Mouse (Mus musculus) neutrophil, adult 5-6 weeks (primary cell): ENCODE measurements around the gene Treh. TPM values are rescaled to one million over a fixed set of nuclear protein-coding genes. Genes with fewer than 3 reads are reported as not detected.
"Not testable (repeated sequence)": the region's sequence is repeated elsewhere in the genome, so short reads cannot be mapped to it uniquely, and the experiment has no call there.

Experiments
- ATAC-seq: fragments of 151-379, 151-347 bp; 2 replicates; pipeline ENCODE4 v1.8.0; 2017; ENCODE audit warnings: mild to moderate bottlenecking, moderate TSS enrichment; ENCODE audit not compliant: insufficient number of reproducible peaks, poor library complexity, low FRiP score, severe bottlenecking; ENCODE audit errors: extremely low read depth
- total RNA-seq: library from RNA; stranded (forward); fragments of 200-1000 nt; gene quantifications from 2 replicates; pipeline ENCODE4 v1.2.3, GENCODE M21; 2017

The Treh gene
- not detected in 2 replicates for total RNA-seq

DNA sequence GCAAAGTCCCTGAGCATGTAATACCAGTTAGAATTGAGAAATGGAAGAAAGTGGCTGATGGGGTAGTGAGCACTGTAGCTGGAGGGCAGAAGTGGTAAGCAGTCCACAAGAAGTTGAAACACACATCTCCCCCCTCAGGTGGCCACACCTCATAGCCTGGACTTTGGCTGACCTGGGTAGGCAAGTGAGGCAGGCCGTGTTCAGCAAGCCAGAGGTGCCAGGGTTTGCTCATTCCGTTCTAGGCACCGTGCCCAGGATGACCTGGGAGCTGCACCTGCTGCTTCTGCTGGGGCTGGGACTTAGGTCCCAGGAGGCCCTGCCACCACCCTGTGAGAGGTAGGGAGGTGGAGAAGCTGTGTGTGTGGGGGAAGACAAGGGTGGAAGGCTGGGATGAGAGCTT lies at the start of gene Treh:
TSS of gene Treh (plus strand) at position 229 of the 400 bp plus-strand sequence.
- no peak for ATAC-seq

DNA sequence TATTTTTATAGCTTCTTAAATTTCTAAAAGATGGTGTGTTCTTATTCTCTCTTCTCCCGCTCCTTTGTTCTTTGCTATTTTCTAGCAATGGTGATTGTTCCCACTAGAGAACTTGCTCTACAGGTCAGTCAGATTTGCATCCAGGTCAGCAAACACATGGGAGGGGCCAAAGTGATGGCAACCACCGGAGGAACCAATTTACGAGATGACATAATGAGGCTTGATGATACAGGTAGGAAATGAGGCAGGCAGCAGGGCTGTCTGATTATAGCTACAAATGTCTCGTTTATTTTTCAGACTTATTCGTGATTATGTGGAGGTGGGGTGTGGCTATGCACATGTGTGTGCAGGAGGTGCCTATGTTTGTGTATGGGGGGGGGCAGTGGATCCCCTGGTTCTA lies 48.6 kb upstream of the Treh start:
- no peak for ATAC-seq

DNA sequence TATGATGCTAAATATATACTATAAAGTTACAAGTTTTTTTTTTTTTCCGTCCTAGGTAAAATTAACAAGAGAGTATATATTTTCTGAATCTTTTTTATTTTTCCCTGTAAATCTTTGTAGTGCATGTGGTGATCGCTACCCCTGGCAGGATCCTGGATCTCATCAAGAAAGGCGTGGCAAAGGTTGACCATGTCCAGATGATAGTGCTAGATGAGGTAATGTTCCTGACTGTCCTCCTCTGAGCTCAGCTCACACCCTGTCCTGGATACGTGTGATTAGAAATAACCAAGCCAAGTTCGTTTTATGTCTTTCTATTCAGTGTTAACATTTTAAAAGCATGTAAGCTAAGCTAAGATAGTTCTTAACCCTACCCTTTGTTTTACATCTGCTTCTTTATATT lies 46.8 kb upstream of the Treh start:
- no peak for ATAC-seq

DNA sequence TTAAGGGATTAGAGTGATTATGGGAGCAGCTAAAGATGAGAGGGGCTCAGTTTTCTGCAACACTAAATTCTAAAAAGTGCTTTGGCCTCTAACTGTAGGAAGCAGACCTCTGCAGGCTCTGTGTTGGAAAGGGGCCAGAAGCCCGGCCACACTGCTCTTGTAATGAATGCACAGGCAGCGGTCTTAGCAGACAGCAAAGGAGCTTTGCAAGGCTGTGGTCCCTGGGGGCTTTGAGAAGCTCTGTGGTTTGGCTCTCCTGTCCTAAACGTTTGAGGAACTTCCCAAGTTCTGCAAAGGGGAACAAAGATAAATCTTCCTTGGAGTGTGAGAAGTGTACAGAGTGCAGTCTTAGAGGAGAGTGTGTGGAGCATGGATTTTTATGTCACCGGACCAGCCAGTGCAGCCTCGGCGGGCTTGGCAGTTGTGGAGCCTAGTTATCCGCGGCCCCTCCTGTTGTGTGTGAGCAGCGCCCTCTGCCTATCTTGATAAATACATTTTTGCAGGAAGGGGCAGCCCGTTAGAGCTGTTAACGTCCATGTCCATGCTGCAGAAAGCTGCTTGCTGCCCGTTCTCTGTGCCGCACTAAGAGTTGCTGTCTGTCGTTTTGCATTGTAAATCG lies 35.4 kb upstream of the Treh start:
- 0 out of 2 replicates have a peak, but pooled peaks have one; percentile 32 for ATAC-seq

DNA sequence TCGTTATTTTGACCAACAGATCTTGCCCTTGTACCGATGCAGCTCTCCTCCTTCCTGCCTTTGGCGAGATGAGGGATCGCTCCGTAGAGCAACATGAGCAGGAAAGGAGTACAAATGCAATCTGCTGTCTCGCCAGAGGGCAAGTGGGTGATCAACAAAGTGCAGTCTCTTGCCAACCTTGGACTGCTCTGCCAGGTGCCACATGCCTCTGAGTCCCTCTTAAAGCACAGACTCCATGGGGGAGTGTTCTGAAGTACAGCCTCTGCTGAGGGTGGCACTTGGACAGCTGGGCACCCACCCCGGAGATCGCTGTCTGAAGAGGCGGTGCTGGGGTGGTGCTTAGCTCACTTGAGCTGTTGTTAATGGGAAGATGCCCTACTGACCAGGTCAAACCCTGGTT lies 34.3 kb upstream of the Treh start:
- ATAC-seq = not testable (repeated sequence)

DNA sequence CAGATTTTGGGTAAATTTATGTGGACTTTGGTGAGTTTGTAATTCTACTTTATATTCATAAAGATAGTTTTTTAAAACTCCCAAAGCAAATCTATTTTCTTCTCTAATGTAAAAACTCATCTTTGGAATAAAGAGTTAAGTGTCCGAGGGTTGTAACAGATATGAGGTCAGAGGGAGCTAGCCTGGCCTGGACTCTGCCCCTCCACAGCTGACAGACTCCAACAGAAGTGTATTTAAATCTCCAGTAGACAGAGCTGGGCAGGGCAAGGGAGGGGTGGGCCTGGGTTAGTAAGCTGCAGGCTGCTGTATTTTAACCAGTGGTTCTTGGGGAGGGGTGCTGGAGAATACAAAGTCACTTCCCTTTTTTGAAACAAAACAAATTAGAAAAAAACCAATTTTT lies 33.0 kb upstream of the Treh start:
- ATAC-seq = not testable (repeated sequence)

DNA sequence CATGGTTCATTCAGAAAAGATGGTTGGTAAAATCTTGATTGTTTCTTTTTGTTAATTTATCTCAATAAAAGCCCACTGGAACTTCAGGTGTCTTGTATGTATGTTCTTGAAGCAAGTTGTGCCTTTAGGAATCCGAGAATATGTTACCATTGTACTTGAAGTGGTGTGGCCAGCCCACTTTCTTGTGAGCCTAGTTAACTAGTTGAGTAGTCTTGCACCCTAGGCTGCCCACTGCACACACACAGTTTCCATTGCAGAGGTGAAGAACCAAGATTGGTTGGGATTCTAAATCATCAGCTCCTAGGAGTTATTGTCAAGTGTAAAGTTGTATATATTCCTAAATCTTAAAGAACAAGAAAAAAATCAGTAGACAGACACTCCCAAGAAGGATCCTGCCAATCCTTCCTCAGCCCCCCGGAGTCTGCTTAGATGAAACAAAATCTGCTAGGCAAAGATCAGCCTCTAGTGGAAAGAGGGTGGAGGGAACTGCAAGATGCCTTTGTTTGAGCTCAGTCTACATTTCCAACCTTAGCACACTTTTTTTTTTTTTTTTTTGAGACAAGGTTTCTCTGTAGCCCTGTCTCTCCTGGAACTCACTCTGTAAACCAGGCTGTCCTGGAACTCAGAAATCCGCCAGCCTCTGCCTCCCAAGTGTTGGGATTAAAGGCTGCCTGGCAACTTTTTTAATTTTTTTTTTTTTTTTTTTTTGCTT lies 32.2 kb upstream of the Treh start:
- no peak for ATAC-seq

DNA sequence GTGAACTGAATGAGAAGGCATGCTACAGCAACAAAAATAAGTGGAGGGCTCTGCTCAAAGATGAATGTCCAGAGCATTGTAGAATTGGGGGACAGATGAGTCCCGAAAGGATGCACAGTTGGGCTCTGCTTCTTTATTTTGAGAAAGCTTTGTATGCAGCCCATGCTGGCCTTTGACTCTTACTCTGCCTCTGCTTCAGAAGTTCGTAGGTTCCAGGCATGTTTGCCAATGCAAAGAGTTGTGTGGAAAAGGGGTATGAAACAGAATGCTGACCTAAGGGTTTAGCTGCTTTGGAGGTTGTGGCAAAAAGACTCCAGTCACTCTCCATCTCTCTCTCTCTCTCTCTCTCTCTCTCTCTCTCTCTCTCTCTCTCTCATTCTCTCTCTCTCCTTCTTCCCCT lies 31.4 kb upstream of the Treh start:
- no peak for ATAC-seq

DNA sequence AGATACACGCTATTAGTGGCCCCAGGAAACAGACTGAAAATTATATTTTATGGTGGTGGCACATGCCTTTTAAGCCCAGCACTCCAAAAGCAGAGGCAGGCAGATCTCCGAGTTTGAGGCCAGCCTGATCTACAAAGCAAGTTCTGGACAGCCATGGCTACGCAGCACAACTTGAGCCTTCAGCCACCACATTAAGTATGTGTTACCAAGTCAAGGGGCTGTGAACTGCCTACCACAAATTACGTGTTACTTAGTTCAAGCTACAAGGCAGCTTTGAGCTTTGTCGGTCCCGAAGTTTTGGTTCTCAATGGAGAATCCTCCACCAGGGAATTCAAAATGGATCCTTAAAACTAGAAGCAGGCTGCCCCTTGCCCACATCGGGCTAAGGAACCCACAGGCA lies 29.9 kb upstream of the Treh start:
- no peak for ATAC-seq

DNA sequence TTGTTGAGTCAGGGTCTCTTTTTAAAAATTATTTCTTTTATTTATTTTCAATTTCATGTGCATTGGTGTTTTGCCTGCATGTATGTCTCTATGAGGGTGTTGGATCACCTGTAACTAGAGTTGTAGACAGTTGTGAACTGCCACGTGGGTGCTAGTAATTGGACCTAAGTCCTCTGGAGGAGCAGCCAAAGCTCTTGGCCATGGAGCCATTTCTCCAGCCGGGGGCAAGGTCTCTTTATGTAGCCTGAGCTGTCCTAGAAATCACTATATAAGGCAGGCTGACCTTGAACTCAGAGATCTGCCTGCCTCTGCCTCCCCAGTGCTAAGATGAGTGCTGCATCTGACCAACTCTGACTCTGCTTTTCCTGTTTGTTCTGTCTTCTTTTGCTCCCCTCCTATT lies 28.8 kb upstream of the Treh start:
- no peak for ATAC-seq

DNA sequence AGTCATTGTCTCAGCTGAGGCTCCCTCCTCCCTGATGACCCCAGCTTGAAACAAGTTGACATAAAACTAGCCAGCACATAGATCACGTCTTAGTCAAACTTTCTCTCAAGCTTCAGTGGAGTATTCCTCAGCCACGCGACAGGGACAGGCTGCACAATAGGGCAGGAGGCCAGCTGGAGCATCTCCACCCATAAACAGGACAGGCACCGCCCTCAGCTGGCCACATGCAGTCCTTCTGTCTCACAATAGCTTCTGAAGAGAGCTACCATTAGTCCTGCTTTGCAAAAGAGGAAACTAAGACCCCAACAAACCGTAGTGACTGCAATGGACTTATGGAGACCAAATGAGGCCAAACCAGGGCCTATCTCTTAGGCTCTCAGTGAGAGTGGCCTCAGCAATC lies 27.6 kb upstream of the Treh start:
- ATAC-seq = 0 out of 2 replicates have a peak, but pooled peaks have one; percentile 4

DNA sequence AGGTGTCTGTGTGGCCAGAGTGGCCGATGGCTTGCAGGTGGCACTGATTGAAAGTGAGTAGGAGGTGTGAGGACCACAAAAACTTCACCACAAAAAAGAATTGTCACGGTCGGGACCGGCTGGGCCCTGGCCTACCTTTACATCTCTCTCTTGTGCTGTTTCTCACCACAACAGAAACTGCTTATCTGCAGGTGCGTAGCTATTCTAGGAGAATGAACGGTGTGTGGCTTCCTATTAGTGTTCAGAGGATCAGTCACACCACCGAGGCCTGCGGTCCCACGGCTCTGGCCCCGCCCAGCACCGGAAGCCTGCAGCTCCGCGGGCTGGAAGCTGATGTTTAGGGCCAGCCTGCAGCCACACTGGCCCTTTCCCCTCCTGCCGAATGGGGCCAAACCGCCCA lies 27.1 kb upstream of the Treh start:
- ATAC-seq = peak; percentile 70

DNA sequence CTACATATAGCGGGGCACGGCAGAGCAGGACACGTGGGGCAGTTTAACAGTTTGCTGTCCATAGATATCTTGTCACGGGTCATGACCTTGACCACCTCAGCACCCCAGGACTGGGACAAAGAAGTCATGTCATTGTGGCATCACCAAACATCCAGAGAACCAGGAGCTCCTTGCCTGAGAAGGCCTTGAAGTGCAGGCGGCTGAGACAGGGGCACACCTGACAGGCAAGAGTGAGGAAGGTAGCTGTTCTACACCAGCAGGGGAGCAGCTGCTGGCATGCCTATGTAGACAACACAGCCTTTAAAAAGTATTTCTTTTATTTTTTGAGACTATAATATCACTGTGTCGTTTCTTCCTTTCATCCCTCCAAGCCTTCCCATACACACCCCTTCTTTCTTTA lies 26.7 kb upstream of the Treh start:
- peak; percentile 17; the same call in 1 of the 2 replicates for ATAC-seq

DNA sequence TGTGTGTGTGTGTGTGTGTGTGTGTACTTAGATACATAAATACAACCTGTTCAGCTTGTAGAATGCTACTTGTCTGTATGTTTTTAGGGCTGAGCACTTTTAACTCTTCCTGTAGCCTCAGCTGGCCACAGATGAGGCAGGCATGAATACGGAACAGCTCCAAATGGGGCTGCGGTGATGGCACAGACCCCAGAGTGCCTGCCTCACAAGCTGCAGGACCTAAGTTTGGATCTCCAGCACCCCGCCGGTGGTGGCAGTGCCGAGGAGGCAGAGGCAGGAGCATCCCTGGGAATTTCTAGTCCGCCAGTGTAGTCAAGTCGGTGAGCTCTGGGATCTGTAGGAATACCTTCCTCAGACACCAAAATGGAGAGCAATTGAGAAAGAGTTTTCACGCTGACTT lies 26.0 kb upstream of the Treh start:
- no peak for ATAC-seq

DNA sequence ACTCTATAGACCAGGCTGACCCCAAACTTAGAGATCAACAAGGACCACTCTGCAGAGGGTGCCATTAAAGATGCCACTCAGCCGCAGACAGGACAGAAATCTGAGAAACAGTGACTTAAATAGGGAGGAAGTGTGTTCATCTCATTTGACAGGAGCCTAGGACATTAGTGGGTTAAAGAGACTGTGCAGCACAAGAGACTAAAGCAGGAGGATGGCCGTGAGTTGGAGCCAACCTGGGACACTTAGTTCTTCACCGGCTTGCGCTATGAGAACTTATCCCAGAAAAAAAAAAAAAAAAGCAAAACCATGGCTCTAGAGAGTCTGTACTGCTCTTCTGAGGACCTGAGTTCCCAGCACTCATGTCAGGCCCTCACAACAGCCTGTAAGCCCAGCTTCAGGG lies 25.4 kb upstream of the Treh start:
- ATAC-seq = no peak

DNA sequence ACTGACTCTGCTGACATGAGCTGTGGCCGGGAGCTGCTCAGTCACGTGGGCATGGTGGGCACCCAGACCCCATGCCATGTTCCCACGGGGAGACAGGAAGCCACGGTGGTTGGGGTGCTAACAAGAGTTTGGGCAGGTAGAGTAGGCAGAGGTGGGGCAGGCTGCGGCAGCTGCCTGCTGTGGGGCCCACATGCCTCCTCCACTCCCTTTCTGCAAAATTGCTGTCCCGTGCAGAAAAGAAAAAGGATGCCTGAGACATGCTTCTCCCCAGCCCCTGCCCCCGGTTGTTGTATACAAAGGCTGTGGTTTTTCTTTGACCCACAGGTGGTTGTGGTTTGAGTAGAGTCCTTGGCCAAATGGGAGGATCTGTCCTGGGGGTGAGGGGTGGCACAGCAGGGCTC lies 24.2 kb upstream of the Treh start:
- ATAC-seq = no peak

DNA sequence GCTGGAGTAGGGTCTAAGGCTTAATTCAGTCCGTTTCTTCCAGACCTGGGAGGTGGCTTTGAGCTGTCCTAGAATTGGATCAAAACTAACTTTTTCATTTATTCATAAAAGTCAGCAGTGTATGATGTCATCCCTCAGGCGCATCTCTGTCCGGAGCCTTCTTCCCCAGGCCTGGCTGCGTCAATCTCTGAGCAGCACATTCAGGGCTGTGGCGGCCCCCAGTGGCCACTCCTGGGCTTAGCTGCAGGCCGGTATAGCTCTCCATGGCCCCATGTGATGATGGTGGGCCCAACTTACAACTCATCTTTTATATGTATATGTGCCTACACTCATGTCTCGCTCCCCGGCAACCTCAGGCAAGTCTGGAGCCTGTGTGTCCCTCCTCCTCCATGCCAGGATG lies 21.0 kb upstream of the Treh start:
- ATAC-seq = peak; percentile 75

DNA sequence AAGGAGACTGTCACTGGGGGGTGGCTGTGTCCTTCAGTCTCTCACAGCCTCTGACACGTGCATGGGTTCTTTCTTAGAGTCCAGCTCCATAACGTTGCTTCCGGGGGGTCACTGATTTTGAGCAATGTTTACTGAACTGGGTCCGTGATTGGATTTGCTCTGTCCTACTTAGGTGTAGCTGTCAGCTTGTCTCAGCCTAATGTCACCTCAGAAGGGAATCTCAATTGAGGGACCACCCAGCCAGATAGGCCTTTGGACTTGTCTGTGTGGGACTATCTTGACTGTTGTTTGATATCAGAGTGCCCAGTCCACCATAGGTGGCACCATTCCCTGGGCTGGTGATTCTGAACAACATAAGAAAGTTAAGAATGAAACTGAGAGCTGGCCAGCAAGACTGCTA lies 19.1 kb upstream of the Treh start:
- no peak for ATAC-seq

DNA sequence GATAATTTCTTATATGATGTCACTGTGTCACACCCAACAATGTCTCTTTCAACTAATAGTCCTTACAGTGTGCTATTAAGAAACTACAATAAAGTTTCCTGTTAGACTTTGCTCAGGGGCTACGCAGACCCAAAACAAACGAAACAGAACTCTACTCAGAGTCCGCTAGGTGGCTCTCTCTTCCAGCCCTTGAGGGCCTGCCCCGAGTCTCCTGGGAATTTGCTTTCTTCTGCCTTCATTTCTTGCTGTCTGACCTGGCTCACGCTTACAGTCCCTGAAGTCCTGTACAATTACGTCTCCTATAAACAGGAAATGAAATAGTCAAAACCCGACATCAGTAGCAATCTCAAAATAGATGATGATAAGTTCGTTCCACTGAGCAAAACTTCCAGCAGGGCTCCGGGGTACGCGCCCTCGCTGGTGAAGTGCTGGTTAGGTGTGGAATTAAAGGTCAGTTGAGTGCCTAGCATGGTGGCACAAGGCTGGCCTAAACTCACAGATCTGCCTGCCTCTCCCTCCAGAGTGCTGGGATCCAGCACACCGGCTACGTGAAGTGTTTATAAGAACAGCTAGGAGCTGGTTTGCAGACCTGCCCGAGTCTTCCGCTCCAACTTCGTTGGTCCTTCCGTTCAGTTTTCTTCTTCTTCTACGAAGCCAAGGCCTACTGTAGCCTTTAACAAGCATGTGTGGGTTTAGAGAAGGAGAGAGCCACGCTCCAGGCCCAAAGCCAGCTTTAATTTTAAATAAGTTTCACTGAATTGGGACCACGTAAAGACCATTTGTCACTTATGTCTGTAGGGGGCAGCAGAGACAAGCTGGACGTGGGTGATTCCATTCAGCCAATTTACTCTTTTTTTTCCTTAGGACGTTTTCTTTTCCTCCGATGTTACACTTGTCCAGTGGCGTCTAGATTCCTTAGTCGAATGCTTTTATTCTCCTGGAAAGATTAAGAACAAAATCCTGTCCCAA lies 17.7 kb upstream of the Treh start:
- peak; percentile 52 for ATAC-seq

DNA sequence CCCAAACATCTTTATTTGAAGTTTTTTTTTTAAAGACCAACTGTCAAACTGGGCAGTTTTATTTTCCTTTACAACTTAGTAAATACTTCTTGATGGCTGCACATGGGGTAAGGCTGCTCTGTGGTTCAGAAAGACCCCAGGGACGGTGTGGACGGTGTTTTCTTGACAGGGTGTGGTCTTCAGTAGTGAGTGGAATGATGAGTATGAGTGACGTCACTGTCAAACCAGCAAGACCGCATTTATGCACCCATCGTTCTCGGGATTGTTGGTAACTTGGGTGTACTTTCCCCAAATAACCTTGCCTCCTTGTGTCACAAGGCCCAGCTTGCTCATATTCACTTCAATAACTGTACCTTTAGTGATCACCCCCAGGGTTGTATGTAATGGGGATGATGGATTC lies 9.3 kb upstream of the Treh start:
- no peak for ATAC-seq
